Mouse (Mus musculus) forebrain, postnatal 0 days (tissue): Measurements from ENCODE around the gene Stoml1. TPM values are rescaled to one million over a fixed set of nuclear protein-coding genes. Genes with fewer than 3 reads are reported as not detected.

Experiments used
- ATAC-seq: fragments of 200-750 bp; cut with Nextera tagmentation; 2 replicates; pipeline ENCODE4 v1.8.0; 2017; ENCODE audit warnings: mild to moderate bottlenecking, moderate library complexity
- DNase-seq: peaks from one replicate; pipeline ENCODE4 v3.0.0-alpha.2; 2015
- H3K27ac ChIP-seq: fragments of 300-500 bp; sonication (generic); 2 replicates; pipeline ENCODE4 v1.5.1; 2014; ENCODE audit warnings: low read depth, mild to moderate bottlenecking, antibody characterized with exemption, low read length, moderate library complexity, mixed read lengths
- H3K27me3 ChIP-seq: fragments of 300-500 bp; sonication (generic); 2 replicates; pipeline ENCODE4 v1.6.1; 2014; ENCODE audit warnings: mild to moderate bottlenecking, low read length, mixed read lengths; ENCODE audit not compliant: insufficient read depth
- H3K36me3 ChIP-seq: fragments of 300-500 bp; sonication (generic); 2 replicates; pipeline ENCODE4 v1.6.1; 2014; ENCODE audit warnings: mild to moderate bottlenecking, moderate library complexity; ENCODE audit not compliant: insufficient read depth
- H3K4me1 ChIP-seq: fragments of 300-500 bp; sonication (generic); 2 replicates; pipeline ENCODE4 v1.6.1; 2014; ENCODE audit warnings: antibody characterized with exemption; ENCODE audit not compliant: insufficient read depth
- H3K4me2 ChIP-seq: fragments of 300-500 bp; sonication (generic); 2 replicates; pipeline ENCODE4 v1.6.1; 2014; ENCODE audit warnings: low read depth, mild to moderate bottlenecking, moderate library complexity
- H3K4me3 ChIP-seq: fragments of 300-500 bp; sonication (generic); 2 replicates; pipeline ENCODE4 v1.5.1; 2014; ENCODE audit warnings: low read depth, low read length, mixed read lengths
- H3K9ac ChIP-seq: fragments of 300-500 bp; sonication (generic); 2 replicates; pipeline ENCODE4 v1.6.1; 2014; ENCODE audit warnings: mild to moderate bottlenecking
- H3K9me3 ChIP-seq: fragments of 300-500 bp; sonication (generic); 2 replicates; pipeline ENCODE4 v1.6.1; 2016; ENCODE audit warnings: low read length
- CTCF ChIP-seq: sonication (generic); IDR thresholded peaks from 2 replicates; pipeline ENCODE4 v1.5.1; 2016; ENCODE audit warnings: antibody characterized with exemption, control low read depth, low read depth
- WGBS: fragments of 180-500 bp; shearing (Covaris S2); extraction: QIAGEN DNeasy Blood & Tissue Kit; methylation state at CpG from one replicate; pipeline ENCODE4 v1.1.7; 2014; 5-methylcytosine and 5-hydroxymethylcytosine counted together
- polyA plus RNA-seq: library from polyadenylated mRNA; unstranded; fragments of >200 nt; fragmentation: Nextera tagmentation; extraction: Ambion mirVana; gene quantifications from 2 replicates; pipeline ENCODE4 v1.2.1, GENCODE M21; 2015
- total RNA-seq: library from RNA; depleted of rRNA; stranded (reverse); fragments of >200 nt; gene quantifications from 2 replicates; pipeline ENCODE4 v1.2.3, GENCODE M21; 2014

Gene Stoml1
- total and polyA plus RNA-seq, 2 experiments from 2014 or later: 142 to 149 TPM

DNA sequence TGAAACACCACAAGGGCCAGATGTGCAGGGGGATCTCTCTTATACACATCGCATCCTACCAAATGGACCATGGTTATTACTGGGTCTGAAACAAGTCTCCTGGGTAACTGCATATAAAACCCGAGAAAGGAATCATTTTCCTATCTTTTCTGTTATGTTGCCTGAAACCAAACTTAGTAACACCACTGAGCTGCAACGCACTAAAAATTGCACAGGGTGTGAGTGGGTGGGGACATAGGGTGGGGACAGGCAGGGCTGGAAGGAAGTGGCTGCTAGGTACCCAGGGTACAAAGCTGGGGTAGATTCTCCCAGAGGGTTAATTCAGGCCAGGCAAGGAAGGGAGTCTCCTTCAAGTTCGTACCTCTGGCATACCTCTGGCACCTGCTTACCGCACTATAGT, 10.3 kb upstream of the Stoml1 start:
- DNase-seq (no peak), ATAC-seq (no peak)
- 87% methylated on average over 5 of the region's 5 CpGs for WGBS
- no peak overlapping the region for H3K4me2 ChIP-seq
- H3K9ac ChIP-seq: no peak overlapping the region
- no peak overlapping the region for H3K4me3 ChIP-seq
- H3K27ac ChIP-seq: no peak overlapping the region
- H3K36me3 ChIP-seq: no peaks in the 10 kb centered on the region
- TF ChIP-seq CTCF: no peak
- H3K27me3 ChIP-seq: no peaks in the 10 kb centered on the region
- no peaks in the 10 kb centered on the region for H3K9me3 ChIP-seq
- H3K4me1 ChIP-seq: 0 out of 2 replicates have a peak, but pooled peaks cover 5% of the 10 kb centered on the region

DNA sequence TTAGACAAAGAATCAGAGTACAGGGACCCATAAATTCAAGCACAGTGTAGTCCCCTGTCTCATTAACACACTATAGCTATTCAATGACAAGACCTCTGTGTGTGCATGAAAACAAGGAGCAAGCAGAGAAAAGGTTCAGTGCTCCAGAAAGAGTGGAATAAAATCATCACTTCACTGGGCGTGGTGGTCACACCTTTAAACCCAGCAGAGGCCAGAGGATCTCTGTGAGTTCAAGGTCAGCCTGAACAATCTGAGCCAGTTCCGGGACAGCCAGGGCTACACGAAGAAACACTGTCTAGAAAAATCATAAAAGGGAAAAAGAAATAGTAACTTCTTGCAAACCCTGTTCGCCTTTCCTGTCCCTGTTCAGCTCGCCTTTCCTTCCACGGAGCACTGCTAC, 9.3 kb upstream of the Stoml1 start:
- no peak for TF ChIP-seq CTCF
- Histone ChIP-seq H3K9ac (no peak overlapping the region), H3K27me3 (no peaks in the 10 kb centered on the region), H3K4me1 (0 out of 2 replicates have a peak, but pooled peaks cover 5% of the 10 kb centered on the region), H3K4me2 (no peak overlapping the region), H3K36me3 (no peaks in the 10 kb centered on the region), H3K9me3 (no peaks in the 10 kb centered on the region), H3K4me3 (no peak overlapping the region), H3K27ac (no peak overlapping the region)
- ATAC-seq (no peak), DNase-seq (no peak)
- 92% methylated on average over 6 of the region's 6 CpGs for WGBS

DNA sequence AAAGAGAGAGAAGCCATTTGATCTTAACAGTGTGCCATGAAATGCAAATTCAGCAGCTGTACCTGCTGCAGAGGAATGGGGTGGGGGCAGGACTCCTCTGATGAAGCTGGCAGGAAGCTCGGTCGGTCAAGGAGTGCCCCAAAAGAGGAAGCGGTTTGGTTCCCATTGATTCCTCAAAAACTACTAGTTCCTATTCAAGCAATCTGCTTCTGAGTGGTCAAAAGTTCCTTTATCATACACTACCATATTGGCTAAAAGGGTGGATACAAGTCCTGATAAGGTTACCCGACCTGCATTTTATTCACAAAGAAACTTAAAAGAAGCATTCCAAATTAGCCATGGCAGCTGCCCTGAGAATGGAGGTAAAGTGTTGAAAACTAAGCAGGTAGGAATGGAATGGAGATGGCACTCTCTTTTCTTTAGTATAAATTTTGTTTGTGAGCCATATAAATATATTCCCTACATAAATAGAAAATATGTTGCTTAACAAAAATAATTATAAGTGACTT, 6.8 kb upstream of the Stoml1 start:
- no peak for TF ChIP-seq CTCF
- 72% methylated on average over 4 of the region's 4 CpGs for WGBS
- no peak for ATAC-seq

DNA sequence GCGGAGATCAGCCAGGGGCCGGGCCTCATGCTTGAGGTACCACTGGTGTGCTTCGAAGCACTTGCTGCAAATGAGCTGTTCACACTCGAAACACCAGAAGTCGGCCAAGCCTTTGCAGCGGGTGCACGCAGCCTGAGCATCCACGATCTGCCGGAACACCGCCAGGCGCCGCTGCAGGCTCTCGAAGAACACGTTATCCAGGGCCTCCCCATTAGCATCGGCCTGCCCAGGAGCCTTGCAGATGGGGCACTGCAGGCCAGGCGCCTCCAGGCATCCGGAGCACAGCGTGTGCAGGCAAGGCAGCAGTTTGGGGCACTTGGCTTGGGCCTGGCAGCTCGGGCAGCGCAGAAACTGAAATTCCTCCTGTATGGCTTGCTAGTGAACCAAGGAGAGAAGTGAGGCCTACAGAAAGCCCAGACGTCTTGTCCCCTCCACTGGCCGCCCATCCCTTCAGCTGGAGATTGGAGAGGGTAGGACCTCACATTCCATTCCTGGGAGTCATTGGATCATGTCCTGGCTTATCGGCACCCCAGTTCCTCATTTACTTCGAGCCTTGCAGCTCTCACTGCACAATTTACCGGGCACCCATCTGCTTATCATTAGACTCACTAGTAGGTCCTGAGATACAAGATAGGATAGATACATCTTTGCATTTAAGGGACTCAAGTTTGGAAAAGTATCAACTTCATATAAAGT, 5.8 kb upstream of the Stoml1 start:
- H3K4me1 ChIP-seq: 0 out of 2 replicates have a peak, but pooled peaks cover 5% of the 10 kb centered on the region
- peak overlapping the region; percentile 54 for H3K9ac ChIP-seq
- ATAC-seq (peak; percentile 93), DNase-seq (peak; percentile 85)
- 15% methylated on average over 25 of the region's 25 CpGs for WGBS
- no peaks in the 10 kb centered on the region for H3K27me3 ChIP-seq
- H3K36me3 ChIP-seq: no peaks in the 10 kb centered on the region
- peak; percentile 86 for TF ChIP-seq CTCF
- H3K4me2 ChIP-seq: peak overlapping the region; percentile 41
- no peaks in the 10 kb centered on the region for H3K9me3 ChIP-seq
- H3K27ac ChIP-seq: 0 out of 2 replicates have a peak overlapping the region, but pooled peaks have one; percentile 1
- H3K4me3 ChIP-seq: 0 out of 2 replicates have a peak overlapping the region, but pooled peaks have one; percentile 4

More for the DNA sequence above, 6.8 kb upstream of the Stoml1 start:
- H3K9me3 ChIP-seq: no peaks in the 10 kb centered on the region
- 0 out of 2 replicates have a peak, but pooled peaks cover 5% of the 10 kb centered on the region for H3K4me1 ChIP-seq
- no peak for DNase-seq
- H3K36me3 ChIP-seq: no peaks in the 10 kb centered on the region
- no peaks in the 10 kb centered on the region for H3K27me3 ChIP-seq
- no peak overlapping the region for H3K4me2 ChIP-seq
- no peak overlapping the region for H3K4me3 ChIP-seq
- no peak overlapping the region for H3K27ac ChIP-seq
- H3K9ac ChIP-seq: no peak overlapping the region

DNA sequence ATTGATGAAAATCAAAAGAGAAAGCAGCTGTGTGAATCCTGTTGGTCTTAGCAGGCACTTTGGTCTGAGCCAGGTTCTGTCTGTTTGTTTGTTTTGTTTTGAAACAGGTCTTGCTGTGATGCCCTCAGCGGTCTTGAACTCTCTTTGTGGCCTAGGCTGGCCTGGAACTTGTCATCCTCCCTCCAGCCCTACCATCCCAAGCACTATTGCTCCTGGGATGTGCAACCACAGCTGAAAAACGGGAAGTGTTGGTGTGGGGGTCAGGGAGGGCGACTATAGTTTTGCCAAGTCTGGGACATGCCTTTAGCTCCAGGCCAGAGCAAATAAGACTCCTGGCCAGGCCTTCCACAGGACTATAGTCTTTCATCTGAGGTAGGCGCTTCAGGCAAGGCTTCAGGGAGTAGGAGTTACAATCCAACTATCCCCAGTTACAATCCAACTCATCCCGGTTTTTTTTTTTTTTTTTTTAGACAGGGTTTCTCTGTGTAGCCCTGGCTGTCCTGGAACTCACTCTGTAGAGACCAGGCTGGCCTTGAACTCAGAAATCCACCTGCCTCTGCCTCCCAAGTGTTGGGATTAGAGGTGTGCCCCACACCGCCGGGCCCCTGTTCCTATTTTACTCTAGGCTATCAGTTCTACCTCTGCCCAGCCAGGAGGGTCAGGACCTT, 4.1 kb upstream of the Stoml1 start:
- H3K9me3 ChIP-seq: no peaks in the 10 kb centered on the region
- 0 out of 2 replicates have a peak, but pooled peaks cover 5% of the 10 kb centered on the region for H3K4me1 ChIP-seq
- no peaks in the 10 kb centered on the region for H3K27me3 ChIP-seq
- H3K36me3 ChIP-seq: no peaks in the 10 kb centered on the region
- no peak overlapping the region for H3K27ac ChIP-seq
- TF ChIP-seq CTCF: no peak
- H3K4me2 ChIP-seq: peak overlapping the region; percentile 62
- DNase-seq (no peak), ATAC-seq (no peak)
- peak overlapping the region; percentile 51 for H3K9ac ChIP-seq
- 40% methylated on average over 7 of the region's 7 CpGs for WGBS
- peak overlapping the region; percentile 37 for H3K4me3 ChIP-seq

DNA sequence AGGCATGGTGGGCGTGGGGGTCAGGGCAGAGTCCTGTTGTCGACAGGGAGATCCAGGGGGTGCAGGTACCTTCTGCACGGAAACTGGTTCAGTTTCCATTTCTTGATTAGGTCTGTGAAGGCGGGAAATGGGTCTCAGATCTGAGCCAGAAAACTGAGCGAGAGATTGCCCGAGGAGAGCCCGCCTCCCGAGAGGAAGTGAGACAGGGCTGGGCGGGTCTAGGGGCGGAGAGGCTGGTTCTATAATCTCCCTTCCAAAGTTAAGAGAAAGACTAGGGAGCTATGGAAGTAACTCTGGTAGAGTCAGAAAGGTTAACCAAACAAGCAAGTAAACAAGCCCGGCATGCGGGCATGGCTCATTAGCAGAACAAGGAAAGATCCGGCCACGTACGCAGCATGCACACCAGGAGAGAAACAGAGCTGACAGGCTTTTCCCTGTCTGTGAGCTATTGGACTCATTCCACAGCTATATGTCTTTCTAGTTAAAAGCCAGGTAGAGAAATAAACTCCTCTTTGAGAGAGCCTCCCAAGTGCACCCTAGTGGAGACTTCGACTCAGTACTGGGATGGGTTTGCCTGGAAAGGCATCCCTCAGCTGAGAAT, 3.3 kb upstream of the Stoml1 start, which contains the start of gene Pml:
Gene Pml, minus strand, starts transcription at position 195 of the 601 bp plus-strand sequence.
- WGBS: 2% methylated on average over 16 of the region's 16 CpGs
- peak within 1 kb of the TSS; percentile 51 for H3K9ac ChIP-seq
- H3K27me3 ChIP-seq: no peaks in the 10 kb centered on the region

More for the DNA sequence above, 3.3 kb upstream of the Stoml1 start, which contains the start of gene Pml:
- peak within 1 kb of the TSS; percentile 62 for H3K4me2 ChIP-seq
- H3K4me1 ChIP-seq: 0 out of 2 replicates have a peak, but pooled peaks cover 8% of the 10 kb centered on the region
- H3K36me3 ChIP-seq: no peaks in the 10 kb centered on the region
- ATAC-seq: 0 out of 2 replicates have a peak, but pooled peaks have one; percentile 30
- H3K27ac ChIP-seq: peak within 1 kb of the TSS; percentile 64
- H3K9me3 ChIP-seq: no peaks in the 10 kb centered on the region
- peak; percentile 64 for DNase-seq
- TF ChIP-seq CTCF: peak; percentile 59
- H3K4me3 ChIP-seq: peak within 1 kb of the TSS; percentile 37
